Mouse (Mus musculus) lung, postnatal 0 days (tissue): ENCODE data around the gene Serpina11.

Experiments
- CTCF ChIP-seq: IDR thresholded peaks from 2 replicates; pipeline ENCODE4 v1.5.1; 2016; ENCODE audit warnings: antibody characterized with exemption, mild to moderate bottlenecking
- EP300 ChIP-seq: IDR thresholded peaks from 2 replicates; pipeline ENCODE4 v1.6.1; 2016; ENCODE audit warnings: antibody characterized with exemption, mild to moderate bottlenecking, control low read depth

DNA sequence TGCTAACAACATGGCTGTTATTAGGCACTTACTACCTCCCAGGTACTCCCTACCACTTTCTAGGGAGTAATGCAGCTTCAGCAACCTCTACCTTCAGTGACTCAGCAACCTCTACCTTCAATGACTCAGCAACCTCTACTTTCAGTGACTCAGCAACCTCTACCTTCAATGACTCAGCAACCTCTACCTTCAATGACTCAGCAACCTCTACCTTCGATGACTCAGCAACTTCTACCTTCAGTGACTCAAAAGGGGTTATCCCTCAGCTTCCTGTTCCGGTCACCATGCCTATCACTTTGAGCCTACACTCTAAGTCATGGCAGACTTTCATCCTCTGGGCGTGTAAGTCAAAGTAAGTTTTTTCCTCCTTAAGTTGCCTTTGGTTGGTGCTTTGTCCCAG lies 10.8 kb upstream of the Serpina11 start:
- TF ChIP-seq CTCF (no peak), EP300 (no peak)
